Mouse (Mus musculus): ENCODE measurements around the gene Hspa1l. TPM values are rescaled to one million over a fixed set of nuclear protein-coding genes. Genes with fewer than 3 reads are reported as not detected.

Gene Hspa1l
- polyA plus RNA-seq, 1 experiment from 2014 or later: 1.4 TPM

DNA sequence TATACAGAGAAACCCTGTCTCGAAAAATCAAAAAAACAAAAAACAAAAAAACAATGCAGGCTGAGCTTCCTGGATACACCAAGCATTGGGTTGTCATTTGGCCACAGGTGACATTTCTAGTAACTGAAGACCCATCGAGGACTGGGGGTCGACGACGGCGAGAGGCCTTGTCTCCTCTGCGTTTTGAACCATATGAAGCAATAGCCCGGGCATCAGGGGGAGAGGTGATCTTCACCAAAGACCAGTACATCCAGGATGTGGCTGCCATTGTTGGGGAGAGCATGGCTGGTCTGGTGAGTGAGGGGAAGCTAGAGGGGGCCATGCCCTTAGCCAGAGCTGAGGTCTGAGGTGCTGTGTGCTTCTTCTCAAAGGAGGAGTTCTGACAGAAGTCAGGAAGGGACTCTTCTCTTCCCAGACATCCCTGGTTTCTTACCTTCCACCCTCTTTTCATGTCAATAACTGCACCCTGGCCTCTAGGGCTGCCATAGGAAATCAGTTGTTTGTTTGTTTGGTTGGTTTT, 50.1 kb downstream of the Hspa1l start:
- no peak for ATAC-seq (ENCODE audit: low FRiP score)
- no peak overlapping the region for H3K4me3 ChIP-seq (replicated peaks)
- no peak overlapping the region for H3K27ac ChIP-seq (replicated peaks)
- no peaks in the 10 kb centered on the region for H3K36me3 ChIP-seq
- H3K4me1 ChIP-seq: peaks cover 19% of the 10 kb centered on the region
- H3K27me3 ChIP-seq (replicated peaks): no peaks in the 10 kb centered on the region
- no peaks in the 10 kb centered on the region for H3K9me3 ChIP-seq (replicated peaks)
- H3K9ac ChIP-seq (replicated peaks): no peak overlapping the region
- WGBS: 96% methylated on average over 8 of the region's 8 CpGs
- no peak overlapping the region for H3K4me2 ChIP-seq

DNA sequence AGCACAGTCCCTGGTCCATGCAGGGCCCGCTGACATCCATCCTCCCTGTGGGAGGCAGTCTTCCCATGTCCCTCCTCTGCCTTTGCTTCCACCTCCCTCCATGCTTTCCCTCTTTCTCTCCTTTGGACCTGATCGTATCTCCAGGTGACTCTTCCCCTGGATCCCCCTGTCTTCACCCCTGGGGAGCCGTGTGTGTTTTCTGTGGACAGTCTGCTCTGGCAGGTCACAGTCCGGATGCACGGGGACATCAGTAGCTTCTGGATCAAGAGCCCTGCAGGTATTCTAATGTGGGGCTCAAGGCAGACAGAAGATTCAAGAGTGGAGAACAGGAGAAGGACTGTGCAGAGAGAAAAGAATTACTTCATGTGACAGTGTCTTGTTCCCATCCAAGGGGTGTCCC, 50.7 kb downstream of the Hspa1l start:
- H3K27me3 ChIP-seq (replicated peaks): no peaks in the 10 kb centered on the region
- no peaks in the 10 kb centered on the region for H3K36me3 ChIP-seq
- H3K9ac ChIP-seq (replicated peaks): no peak overlapping the region
- WGBS: 82% methylated on average over 5 of the region's 5 CpGs
- H3K27ac ChIP-seq (replicated peaks): no peak overlapping the region
- H3K4me3 ChIP-seq (replicated peaks): no peak overlapping the region
- no peaks in the 10 kb centered on the region for H3K9me3 ChIP-seq (replicated peaks)
- peaks cover 21% of the 10 kb centered on the region for H3K4me1 ChIP-seq
- no peak overlapping the region for H3K4me2 ChIP-seq
- no peak for ATAC-seq (ENCODE audit: low FRiP score)

DNA sequence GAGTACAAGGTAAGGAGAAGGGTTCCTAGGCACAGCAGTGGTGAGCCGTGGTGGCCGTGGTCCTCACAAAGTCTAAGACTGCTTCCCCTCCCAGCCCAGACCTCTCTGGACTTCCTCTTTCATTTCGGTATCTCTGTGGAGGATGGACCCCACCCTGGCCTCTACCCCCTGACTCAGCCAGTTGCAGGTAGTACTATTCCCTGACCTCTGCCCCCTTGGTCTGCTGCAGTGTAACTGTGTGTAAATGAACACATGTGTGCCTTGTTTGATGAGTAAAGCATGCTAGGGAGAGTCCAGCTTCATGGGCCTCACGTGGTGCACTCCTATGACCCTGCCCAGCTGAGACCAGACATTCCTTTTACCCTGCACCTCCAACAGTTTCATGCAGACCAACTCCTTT, 51.3 kb downstream of the Hspa1l start:
- H3K4me2 ChIP-seq: no peak overlapping the region
- no peak for ATAC-seq (ENCODE audit: low FRiP score)
- no peaks in the 10 kb centered on the region for H3K27me3 ChIP-seq (replicated peaks)
- WGBS: 68% methylated on average over 4 of the region's 4 CpGs
- no peaks in the 10 kb centered on the region for H3K9me3 ChIP-seq (replicated peaks)
- no peak overlapping the region for H3K4me3 ChIP-seq (replicated peaks)
- H3K36me3 ChIP-seq: no peaks in the 10 kb centered on the region
- peaks cover 21% of the 10 kb centered on the region for H3K4me1 ChIP-seq
- H3K27ac ChIP-seq (replicated peaks): no peak overlapping the region
- H3K9ac ChIP-seq (replicated peaks): no peak overlapping the region

DNA sequence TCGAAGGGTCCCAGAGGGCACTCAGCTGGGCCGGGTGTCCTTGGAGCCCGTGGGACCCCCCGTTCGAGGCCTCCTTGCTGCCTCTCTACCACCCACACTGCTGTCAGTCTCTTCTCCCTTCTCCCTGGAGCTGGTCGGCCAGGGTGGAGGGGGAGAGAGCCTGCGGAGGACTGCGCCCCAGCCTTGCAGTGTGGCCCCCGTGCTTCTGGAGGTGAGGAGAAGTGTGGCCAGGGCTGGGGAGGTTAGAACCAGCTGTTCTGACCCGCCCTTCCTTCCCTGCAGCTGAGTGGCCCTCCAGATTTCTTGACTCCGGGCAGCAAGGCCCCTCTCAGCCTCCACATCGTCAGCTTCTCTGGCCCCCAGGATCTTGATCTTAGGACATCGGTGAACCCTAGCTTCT, 51.8 kb downstream of the Hspa1l start:
- 75% methylated on average over 12 of the region's 13 CpGs for WGBS
- H3K4me2 ChIP-seq: no peak overlapping the region
- ATAC-seq (ENCODE audit: low FRiP score): no peak
- no peak overlapping the region for H3K9ac ChIP-seq (replicated peaks)
- H3K27ac ChIP-seq (replicated peaks): no peak overlapping the region
- no peaks in the 10 kb centered on the region for H3K9me3 ChIP-seq (replicated peaks)
- H3K4me1 ChIP-seq: peaks cover 21% of the 10 kb centered on the region
- no peaks in the 10 kb centered on the region for H3K36me3 ChIP-seq
- H3K4me3 ChIP-seq (replicated peaks): no peak overlapping the region
- H3K27me3 ChIP-seq (replicated peaks): no peaks in the 10 kb centered on the region

DNA sequence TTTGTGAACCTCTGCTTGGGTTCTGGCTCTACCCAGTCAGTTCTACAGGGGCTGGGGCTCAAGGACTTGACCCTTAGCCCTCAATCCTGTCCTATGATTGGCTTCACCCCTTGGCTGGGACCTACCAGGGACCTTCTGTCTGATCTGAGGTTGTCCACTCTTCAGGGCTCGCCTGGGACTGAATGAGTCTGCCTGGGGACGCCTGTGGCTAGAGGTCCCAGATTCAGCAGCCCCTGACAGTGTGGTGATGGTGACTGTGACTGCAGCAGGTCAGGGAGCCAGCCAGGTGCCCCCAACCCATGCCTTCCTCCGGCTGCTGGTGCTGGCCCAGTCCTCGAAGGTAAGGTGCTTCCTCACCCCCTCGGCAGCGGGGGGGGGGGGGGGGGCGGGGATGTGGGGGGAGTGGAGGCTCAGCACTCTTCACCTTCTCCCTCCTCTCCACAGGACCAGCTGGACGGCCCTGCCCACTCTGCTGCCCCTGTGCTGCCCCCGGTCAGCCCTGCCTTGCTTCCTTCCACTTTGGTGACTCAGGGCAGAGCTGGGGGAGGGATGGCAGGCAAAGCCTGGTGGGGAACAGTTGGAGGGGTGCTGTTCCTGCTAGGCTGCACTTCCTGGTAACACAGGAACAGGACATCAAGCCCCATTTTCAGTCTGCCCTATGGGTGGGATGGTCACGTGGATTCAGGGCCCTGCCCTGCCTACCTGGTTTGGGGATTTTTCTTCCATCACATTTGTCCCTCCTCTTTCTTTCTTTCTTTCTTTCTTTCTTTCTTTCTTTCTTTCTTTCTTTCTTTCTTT, 52.4 kb downstream of the Hspa1l start:
- WGBS: 79% methylated on average over 6 of the region's 10 CpGs
- Histone ChIP-seq H3K36me3 (no peaks in the 10 kb centered on the region), H3K27ac (replicated peaks) (no peak overlapping the region), H3K9ac (replicated peaks) (no peak overlapping the region), H3K27me3 (replicated peaks) (no peaks in the 10 kb centered on the region), H3K9me3 (replicated peaks) (no peaks in the 10 kb centered on the region), H3K4me3 (replicated peaks) (no peak overlapping the region), H3K4me2 (no peak overlapping the region), H3K4me1 (peaks cover 24% of the 10 kb centered on the region)
- no peak for ATAC-seq (ENCODE audit: low FRiP score)

DNA sequence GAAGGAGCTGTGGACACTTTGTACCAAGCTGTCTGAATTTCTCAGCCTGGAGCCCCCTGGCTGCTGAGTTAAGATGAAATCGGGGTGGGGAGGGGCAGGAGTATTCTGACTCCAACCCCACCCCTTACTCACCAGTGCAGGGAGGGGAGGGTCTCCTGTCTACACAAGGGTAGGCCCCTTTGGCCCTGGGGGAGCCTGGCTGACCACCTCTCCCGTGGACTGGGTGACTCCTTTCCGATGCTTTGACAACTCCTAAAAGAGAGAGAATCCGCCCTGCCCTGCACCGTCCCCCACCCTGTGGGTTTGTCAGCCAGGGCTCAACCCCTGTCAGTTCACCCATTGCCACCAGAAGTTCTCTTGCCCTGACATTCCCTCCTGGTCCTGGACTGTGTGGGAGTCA, 53.7 kb downstream of the Hspa1l start:
- H3K4me2 ChIP-seq: no peak overlapping the region
- H3K27ac ChIP-seq (replicated peaks): no peak overlapping the region
- ATAC-seq (ENCODE audit: low FRiP score): no peak
- H3K4me3 ChIP-seq (replicated peaks): no peak overlapping the region
- no peak overlapping the region for H3K9ac ChIP-seq (replicated peaks)
- no peaks in the 10 kb centered on the region for H3K9me3 ChIP-seq (replicated peaks)
- WGBS: 80% methylated on average over 5 of the region's 5 CpGs
- H3K27me3 ChIP-seq (replicated peaks): no peaks in the 10 kb centered on the region
- H3K4me1 ChIP-seq: peaks cover 26% of the 10 kb centered on the region
- no peaks in the 10 kb centered on the region for H3K36me3 ChIP-seq

DNA sequence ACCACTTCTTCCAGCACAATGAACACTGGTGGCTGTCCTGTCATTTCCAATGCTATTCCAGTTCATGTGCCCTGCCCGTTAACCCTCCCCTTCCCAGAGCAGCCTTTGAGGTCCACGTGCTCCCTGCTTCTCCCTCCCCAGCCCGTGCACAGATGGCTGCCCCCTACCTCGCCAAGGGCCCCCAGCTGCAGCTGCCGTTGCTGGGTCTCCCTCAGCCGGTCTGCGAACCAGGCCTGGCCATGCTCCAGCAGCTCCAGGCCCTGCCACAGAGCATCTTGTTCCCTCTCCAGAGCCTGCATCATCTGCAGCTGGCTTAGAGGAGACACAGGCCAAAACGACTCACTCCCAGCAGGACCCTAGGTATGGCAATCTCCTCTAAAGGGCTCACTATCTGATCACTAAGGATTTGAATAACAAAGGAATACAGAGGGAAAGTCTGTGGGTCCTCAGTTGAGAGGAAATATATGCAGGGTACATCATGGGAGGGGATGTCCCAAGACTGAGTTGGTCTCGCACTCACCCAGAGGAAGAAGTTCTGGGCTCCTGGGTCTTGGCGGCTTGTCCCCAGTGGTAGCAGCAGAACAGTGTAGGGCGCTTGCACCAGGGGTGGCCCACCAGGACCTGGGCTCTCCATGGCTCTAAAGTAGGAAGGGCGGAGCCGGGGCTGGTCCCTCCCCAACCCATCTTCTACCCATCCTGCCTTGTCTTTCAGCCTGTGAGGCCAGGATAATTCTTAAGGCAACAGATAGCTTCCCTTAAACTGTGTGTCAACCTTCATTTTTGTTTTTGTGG, 55.0 kb downstream of the Hspa1l start, which contains the start of gene Sapcd1:
Gene Sapcd1 (minus strand): TSS at position 740 of the 792 bp plus-strand sequence.
- Histone ChIP-seq H3K4me1 (peaks cover 22% of the 10 kb centered on the region), H3K36me3 (no peaks in the 10 kb centered on the region), H3K9me3 (replicated peaks) (no peaks in the 10 kb centered on the region), H3K4me3 (replicated peaks) (no peak within 1 kb of the TSS), H3K4me2 (0 out of 2 replicates have a peak within 1 kb of the TSS, but pooled peaks have one; percentile 9), H3K9ac (replicated peaks) (0 out of 2 replicates have a peak within 1 kb of the TSS, but pooled peaks have one; percentile 10), H3K27ac (replicated peaks) (peak within 1 kb of the TSS; percentile 48; the same call in 1 of the 2 replicates), H3K27me3 (replicated peaks) (no peaks in the 10 kb centered on the region)
- 0 out of 2 replicates have a peak, but pooled peaks have one; percentile 32 for ATAC-seq (ENCODE audit: low FRiP score)
- 33% methylated on average over 12 of the region's 13 CpGs for WGBS

DNA sequence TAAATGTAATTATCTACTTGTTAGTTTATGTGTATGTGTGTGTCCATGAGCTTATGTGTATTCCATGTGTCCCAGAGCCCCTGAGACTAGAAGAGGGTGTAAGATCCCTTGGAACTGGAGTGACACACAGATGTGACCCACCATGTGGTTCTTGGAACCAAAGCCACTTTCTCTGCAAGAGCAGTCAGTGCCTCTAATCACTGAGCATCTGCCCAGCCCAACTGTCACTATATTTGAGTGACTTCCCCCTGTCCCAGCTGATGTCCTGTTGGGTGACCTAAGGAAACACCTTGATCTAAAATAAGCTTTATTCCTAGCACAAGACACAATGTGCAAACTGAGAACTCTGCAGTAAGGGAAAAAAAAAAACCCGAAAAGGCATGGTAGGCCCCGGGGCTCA, 55.8 kb downstream of the Hspa1l start:
- Histone ChIP-seq H3K4me2 (no peak overlapping the region), H3K9me3 (replicated peaks) (no peaks in the 10 kb centered on the region), H3K4me1 (peaks cover 22% of the 10 kb centered on the region), H3K36me3 (no peaks in the 10 kb centered on the region), H3K9ac (replicated peaks) (no peak overlapping the region), H3K27ac (replicated peaks) (no peak overlapping the region), H3K4me3 (replicated peaks) (no peak overlapping the region), H3K27me3 (replicated peaks) (no peaks in the 10 kb centered on the region)
- ATAC-seq (ENCODE audit: low FRiP score): no peak
- WGBS: 90% methylated on average over 2 of the region's 2 CpGs

Other genes starting within 250 kb of the Hspa1l start
- gene C4b, start 228.8 kb upstream of the Hspa1l start, polyA plus RNA-seq (2015; fragmentation: Nextera tagmentation; extraction: Ambion mirVana): 0.14 and 0.27 TPM in 2 replicates
- not detected in 2 replicates for gene Cyp21a1, start 168.1 kb upstream of the Hspa1l start, polyA plus RNA-seq (2015; fragmentation: Nextera tagmentation; extraction: Ambion mirVana)
- gene Stk19, start 135.8 kb upstream of the Hspa1l start, polyA plus RNA-seq (2015; fragmentation: Nextera tagmentation; extraction: Ambion mirVana): 40.0 and 41.6 TPM in 2 replicates
- 58.9 and 64.8 TPM in 2 replicates for gene Dxo, start 135.7 kb upstream of the Hspa1l start, polyA plus RNA-seq (2015; fragmentation: Nextera tagmentation; extraction: Ambion mirVana)
- 56.6 and 57.4 TPM in 2 replicates for gene Skiv2l, start 122.5 kb upstream of the Hspa1l start, polyA plus RNA-seq (2015; fragmentation: Nextera tagmentation; extraction: Ambion mirVana)
- gene Nelfe, start 122.3 kb upstream of the Hspa1l start, polyA plus RNA-seq (2015; fragmentation: Nextera tagmentation; extraction: Ambion mirVana): 77.4 and 77.8 TPM in 2 replicates
- gene Cfb, start 110.2 kb upstream of the Hspa1l start, polyA plus RNA-seq (2015; fragmentation: Nextera tagmentation; extraction: Ambion mirVana): 2.4 and 5.9 TPM in 2 replicates
- gene Zbtb12, start 93.2 kb upstream of the Hspa1l start, polyA plus RNA-seq (2015; fragmentation: Nextera tagmentation; extraction: Ambion mirVana): 9.6 and 10.6 TPM in 2 replicates
- gene Gm20547, start 90.7 kb upstream of the Hspa1l start, polyA plus RNA-seq (2015; fragmentation: Nextera tagmentation; extraction: Ambion mirVana): not detected in 2 replicates
- gene C2, start 74.4 kb upstream of the Hspa1l start, polyA plus RNA-seq (2015; fragmentation: Nextera tagmentation; extraction: Ambion mirVana): 1.7 and 4.0 TPM in 2 replicates
- gene Ehmt2, start 74.2 kb upstream of the Hspa1l start, polyA plus RNA-seq (2015; fragmentation: Nextera tagmentation; extraction: Ambion mirVana): 80.4 and 81.2 TPM in 2 replicates
- 4.1 TPM in 1 of 2 replicates, not detected in the other for gene Slc44a4, start 58.2 kb upstream of the Hspa1l start, polyA plus RNA-seq (2015; fragmentation: Nextera tagmentation; extraction: Ambion mirVana)
- gene Neu1, start 41.5 kb upstream of the Hspa1l start, polyA plus RNA-seq (2015; fragmentation: Nextera tagmentation; extraction: Ambion mirVana): 39.1 and 43.5 TPM in 2 replicates
- 0.54 and 0.84 TPM in 2 replicates for gene Hspa1b, start 13.5 kb upstream of the Hspa1l start, polyA plus RNA-seq (2015; fragmentation: Nextera tagmentation; extraction: Ambion mirVana)
- not detected in 2 replicates for gene Gm20481, start 2.8 kb upstream of the Hspa1l start, polyA plus RNA-seq (2015; fragmentation: Nextera tagmentation; extraction: Ambion mirVana)
- gene Hspa1a, start 547 bp upstream of the Hspa1l start, polyA plus RNA-seq (2015; fragmentation: Nextera tagmentation; extraction: Ambion mirVana): 12.8 and 13.2 TPM in 2 replicates
- gene Lsm2, start 9.2 kb downstream of the Hspa1l start, polyA plus RNA-seq (2015; fragmentation: Nextera tagmentation; extraction: Ambion mirVana): 97.9 and 120 TPM in 2 replicates
- 57.8 and 83.6 TPM in 2 replicates for gene Vars, start 28.3 kb downstream of the Hspa1l start, polyA plus RNA-seq (2015; fragmentation: Nextera tagmentation; extraction: Ambion mirVana)
- 0.19 and 0.34 TPM in 2 replicates for gene Vwa7, start 43.9 kb downstream of the Hspa1l start, polyA plus RNA-seq (2015; fragmentation: Nextera tagmentation; extraction: Ambion mirVana)
- 1.8 and 6.2 TPM in 2 replicates for gene Sapcd1, start 55.3 kb downstream of the Hspa1l start, polyA plus RNA-seq (2015; fragmentation: Nextera tagmentation; extraction: Ambion mirVana)
- gene Msh5, start 74.0 kb downstream of the Hspa1l start, polyA plus RNA-seq (2015; fragmentation: Nextera tagmentation; extraction: Ambion mirVana): 2.0 and 3.3 TPM in 2 replicates
- gene Clic1, start 77.3 kb downstream of the Hspa1l start, polyA plus RNA-seq (2015; fragmentation: Nextera tagmentation; extraction: Ambion mirVana): 76.6 and 156 TPM in 2 replicates
- 244 and 261 TPM in 2 replicates for gene Ddah2, start 86.3 kb downstream of the Hspa1l start, polyA plus RNA-seq (2015; fragmentation: Nextera tagmentation; extraction: Ambion mirVana)
- gene Ly6g6c, start 92.7 kb downstream of the Hspa1l start, polyA plus RNA-seq (2015; fragmentation: Nextera tagmentation; extraction: Ambion mirVana): 0.19 TPM in 1 of 2 replicates, not detected in the other
- gene Mpig6b, start 93.5 kb downstream of the Hspa1l start, polyA plus RNA-seq (2015; fragmentation: Nextera tagmentation; extraction: Ambion mirVana): 0.17 and 0.24 TPM in 2 replicates
- 0.65 and 1.3 TPM in 2 replicates for gene Ly6g6e, start 104.2 kb downstream of the Hspa1l start, polyA plus RNA-seq (2015; fragmentation: Nextera tagmentation; extraction: Ambion mirVana)
- gene Ly6g6d, start 105.4 kb downstream of the Hspa1l start, polyA plus RNA-seq (2015; fragmentation: Nextera tagmentation; extraction: Ambion mirVana): 0.74 and 2.8 TPM in 2 replicates
- 0.32 TPM in 1 of 2 replicates, not detected in the other for gene Ly6g6f, start 112.9 kb downstream of the Hspa1l start, polyA plus RNA-seq (2015; fragmentation: Nextera tagmentation; extraction: Ambion mirVana)
- gene Abhd16a, start 116.6 kb downstream of the Hspa1l start, polyA plus RNA-seq (2015; fragmentation: Nextera tagmentation; extraction: Ambion mirVana): 110 TPM in 2 replicates
- gene Ly6g5c, start 135.6 kb downstream of the Hspa1l start, polyA plus RNA-seq (2015; fragmentation: Nextera tagmentation; extraction: Ambion mirVana): not detected in 2 replicates
- 1.0 and 1.5 TPM in 2 replicates for gene Ly6g5b, start 142.7 kb downstream of the Hspa1l start, polyA plus RNA-seq (2015; fragmentation: Nextera tagmentation; extraction: Ambion mirVana)
- gene Gpank1, start 148.8 kb downstream of the Hspa1l start, polyA plus RNA-seq (2015; fragmentation: Nextera tagmentation; extraction: Ambion mirVana): 22.4 and 22.8 TPM in 2 replicates
- 312 and 350 TPM in 2 replicates for gene Csnk2b, start 149.3 kb downstream of the Hspa1l start, polyA plus RNA-seq (2015; fragmentation: Nextera tagmentation; extraction: Ambion mirVana)
- 9.5 and 10.6 TPM in 2 replicates for gene D17H6S53E, start 153.7 kb downstream of the Hspa1l start, polyA plus RNA-seq (2015; fragmentation: Nextera tagmentation; extraction: Ambion mirVana)
- gene Apom, start 159.3 kb downstream of the Hspa1l start, polyA plus RNA-seq (2015; fragmentation: Nextera tagmentation; extraction: Ambion mirVana): 0.20 and 0.84 TPM in 2 replicates
- gene Bag6, start 162.5 kb downstream of the Hspa1l start, polyA plus RNA-seq (2015; fragmentation: Nextera tagmentation; extraction: Ambion mirVana): 54.7 and 62.7 TPM in 2 replicates
- 155 TPM in 2 replicates for gene Prrc2a, start 192.2 kb downstream of the Hspa1l start, polyA plus RNA-seq (2015; fragmentation: Nextera tagmentation; extraction: Ambion mirVana)
- 12.1 and 12.3 TPM in 2 replicates for gene Aif1, start 203.4 kb downstream of the Hspa1l start, polyA plus RNA-seq (2015; fragmentation: Nextera tagmentation; extraction: Ambion mirVana)
- gene Lst1, start 215.7 kb downstream of the Hspa1l start, polyA plus RNA-seq (2015; fragmentation: Nextera tagmentation; extraction: Ambion mirVana): 8.3 and 12.1 TPM in 2 replicates
- gene Ltb, start 221.7 kb downstream of the Hspa1l start, polyA plus RNA-seq (2015; fragmentation: Nextera tagmentation; extraction: Ambion mirVana): 0.63 and 7.3 TPM in 2 replicates
- gene Tnf, start 229.3 kb downstream of the Hspa1l start, polyA plus RNA-seq (2015; fragmentation: Nextera tagmentation; extraction: Ambion mirVana): 0.09 and 0.28 TPM in 2 replicates
- gene Lta, start 232.6 kb downstream of the Hspa1l start, polyA plus RNA-seq (2015; fragmentation: Nextera tagmentation; extraction: Ambion mirVana): 0.75 and 0.77 TPM in 2 replicates
- gene Gm16181, start 248.1 kb downstream of the Hspa1l start, polyA plus RNA-seq (2015; fragmentation: Nextera tagmentation; extraction: Ambion mirVana): 0.40 TPM in 1 of 2 replicates, not detected in the other

All from neural tube, embryonic 15.5 days (tissue).